Mouse (Mus musculus) A20 (cell line): Measurements from ENCODE around the gene Tysnd1.

Experiments used
- DNase-seq: peaks from one replicate; pipeline ENCODE4 v3.0.0-alpha.2; 2011; ENCODE audit warnings: low read depth, low spot score

Gene Tysnd1

DNA sequence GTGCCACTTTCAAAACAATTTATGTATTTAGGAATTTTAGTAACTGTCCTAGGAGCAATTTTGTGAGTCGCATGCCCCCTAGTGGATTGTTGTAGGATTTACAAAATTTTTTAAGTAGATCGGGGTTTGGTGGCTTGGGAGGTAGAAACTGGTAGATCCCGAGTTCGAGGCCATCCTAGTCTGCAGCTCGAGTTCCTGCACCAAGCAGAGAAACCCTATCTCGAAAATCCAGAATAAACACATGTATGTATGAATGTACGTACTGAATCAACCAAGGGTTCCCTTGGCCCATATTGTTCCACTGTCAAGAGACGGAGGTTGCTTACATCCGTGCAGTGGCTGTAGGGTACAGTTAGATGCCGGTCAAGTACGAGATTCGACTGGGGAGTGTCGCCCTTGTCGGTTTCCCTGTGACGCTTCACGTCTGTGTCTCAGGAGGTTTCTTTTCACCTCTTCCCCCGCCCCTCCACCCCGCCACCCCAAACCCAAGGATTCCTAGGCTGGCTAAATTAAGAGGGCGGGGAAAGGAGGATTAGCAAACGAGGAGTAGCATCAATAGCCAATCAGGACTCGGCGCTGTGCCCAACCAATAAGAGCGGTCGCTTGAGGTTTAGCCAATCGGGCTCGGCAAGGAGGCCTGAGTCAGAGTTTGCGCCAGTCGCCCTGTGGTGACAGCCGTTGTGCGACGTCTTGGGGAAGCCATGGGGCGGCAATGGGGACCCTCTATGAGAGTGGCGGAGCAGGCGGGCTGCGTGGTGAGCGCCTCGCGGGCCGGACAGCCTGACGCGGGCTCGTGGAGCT lies at the start of gene Tysnd1:
TSS of gene Tysnd1 (plus strand) at position 645 of the 801 bp plus-strand sequence.
- DNase-seq: peak; percentile 96

DNA sequence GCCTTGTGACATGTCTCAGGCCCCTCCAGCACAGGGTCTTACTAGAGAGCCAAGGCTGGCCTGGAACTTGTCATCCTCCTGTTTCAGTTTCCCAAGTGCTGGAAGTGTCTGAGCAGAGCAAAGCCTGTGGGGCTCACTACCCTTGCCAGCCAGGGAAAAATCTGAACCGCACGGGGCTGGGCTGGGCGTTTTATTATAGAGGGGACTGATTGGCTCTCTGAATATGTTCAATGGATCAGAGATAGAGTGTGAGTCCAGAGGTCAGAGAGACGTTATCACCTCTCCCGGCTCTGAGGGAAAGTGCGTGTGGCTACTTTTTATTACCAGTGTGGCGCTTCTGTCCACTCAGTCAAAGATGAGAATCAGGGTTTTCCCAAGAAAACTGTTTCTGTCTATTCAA lies 48.8 kb upstream of the Tysnd1 start:
- DNase-seq: no peak

DNA sequence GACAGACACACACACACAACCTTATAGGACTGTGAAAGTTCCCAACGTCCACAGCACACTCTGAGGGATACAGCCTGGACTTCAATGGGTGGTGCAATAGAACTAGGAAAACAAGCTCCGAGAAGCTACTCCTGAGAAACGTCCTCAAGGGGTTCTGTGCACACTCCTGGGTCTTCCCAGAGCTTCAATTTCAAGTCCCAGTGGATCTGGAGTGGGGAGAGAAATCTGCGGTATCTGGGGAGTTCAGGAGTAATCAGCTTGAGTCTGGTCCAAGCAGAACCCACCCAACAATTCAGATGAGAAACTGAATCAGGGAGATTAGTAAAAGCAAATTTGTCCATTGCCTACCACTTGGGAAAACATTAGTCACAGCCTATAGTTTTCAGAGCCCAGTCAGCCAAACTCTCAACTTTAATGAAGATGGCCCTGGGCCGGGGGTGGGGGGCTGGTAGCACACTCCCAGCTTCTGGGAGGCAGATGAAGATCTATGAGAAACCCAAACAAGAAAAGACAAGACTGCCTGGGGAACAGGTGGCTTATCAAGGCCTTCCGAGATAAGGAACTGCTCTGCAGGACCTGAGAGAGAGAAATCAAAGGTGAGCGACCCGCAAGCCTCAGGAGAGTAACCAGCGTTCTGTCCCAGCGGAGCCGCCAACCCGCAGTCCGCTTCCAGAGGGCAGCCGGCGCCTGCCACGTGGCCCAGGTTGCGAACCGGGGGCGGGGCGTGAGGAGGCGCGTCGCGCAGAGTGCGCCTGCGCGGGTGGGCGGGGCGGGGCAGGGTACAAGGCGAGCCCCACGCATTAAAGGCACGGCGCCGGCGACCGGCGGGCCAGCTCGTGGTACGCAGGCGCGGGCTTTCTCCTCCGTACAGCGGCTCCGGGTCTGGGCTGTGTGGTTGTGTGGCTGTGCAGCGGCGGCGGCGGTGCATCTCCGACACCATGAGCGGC lies 47.3 kb upstream of the Tysnd1 start, which contains the start of gene Ppa1:
TSS of gene Ppa1 (plus strand) at position 763 of the 947 bp plus-strand sequence.
- DNase-seq: peak; percentile 92

DNA sequence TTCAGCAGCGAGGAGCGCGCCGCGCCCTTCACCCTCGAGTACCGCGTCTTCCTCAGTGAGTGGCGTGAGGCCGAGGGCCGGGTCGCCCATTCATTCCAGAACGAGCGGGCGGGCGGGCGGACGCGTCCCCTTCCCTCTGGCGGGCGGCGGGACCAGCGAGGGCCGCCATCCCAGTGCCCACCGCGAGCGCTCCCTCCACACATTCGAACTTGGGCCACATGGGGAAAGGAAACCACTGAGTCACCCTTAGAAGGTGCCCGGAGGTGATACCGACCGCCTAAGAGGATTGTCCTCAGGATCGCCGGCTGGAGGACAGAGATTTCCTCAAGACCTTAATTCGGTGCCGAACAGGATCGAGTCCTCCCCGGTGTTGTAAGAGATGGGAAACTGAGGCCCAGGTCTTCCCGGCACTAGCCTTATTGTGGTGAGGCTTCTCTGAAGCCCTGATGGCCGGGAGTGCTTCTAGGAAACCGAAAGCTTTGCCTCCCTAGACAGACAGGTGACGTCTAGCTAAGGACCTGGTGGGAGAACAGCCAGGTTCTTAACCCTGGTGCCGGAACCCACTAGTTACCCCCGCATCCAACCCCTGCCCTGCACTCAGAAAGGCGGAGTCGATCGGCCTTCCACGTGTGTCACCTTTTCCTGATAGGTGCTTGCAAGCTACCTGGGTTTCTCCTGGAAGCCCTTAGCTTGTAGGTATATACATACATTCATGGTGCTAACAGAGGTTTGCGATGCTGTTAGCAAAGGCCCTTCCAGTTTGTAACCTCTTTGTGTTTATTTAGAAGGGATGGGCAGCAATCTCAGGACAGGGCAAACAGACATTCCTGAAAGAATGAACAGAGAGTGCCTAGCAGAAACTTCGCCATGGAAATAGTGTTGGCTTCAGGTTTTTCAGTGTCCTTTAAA lies 46.3 kb upstream of the Tysnd1 start:
- DNase-seq: peak; percentile 57

DNA sequence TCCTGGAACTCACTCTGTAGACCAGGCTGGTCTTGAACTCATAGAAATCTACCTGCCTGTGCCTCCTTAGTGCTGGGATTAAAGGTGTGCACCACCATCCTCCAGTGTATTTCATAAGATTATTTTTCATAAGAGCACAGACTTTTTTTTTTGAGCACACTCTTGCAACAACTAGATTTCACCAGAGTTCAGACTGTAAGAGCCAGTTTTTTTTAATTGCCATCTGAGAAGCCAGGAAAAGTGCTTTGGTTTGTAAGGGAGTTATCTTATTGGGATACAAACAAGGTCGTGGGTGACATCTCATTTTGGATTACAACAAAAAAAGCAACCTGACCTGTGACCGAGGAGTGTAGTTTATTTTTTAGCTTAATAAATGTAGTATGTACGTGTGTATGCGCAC lies 41.2 kb upstream of the Tysnd1 start:
- DNase-seq: no peak

- DNase-seq: no peak
These were observed 40.6 kb upstream of the Tysnd1 start for GRCm38 (mm10) chr10:61654691-61655090.

GRCm38 (mm10) chr10:61655188-61655587 lies 40.1 kb upstream of the Tysnd1 start:
- no peak for DNase-seq

- DNase-seq: peak; percentile 13
These were observed 38.1 kb upstream of the Tysnd1 start for GRCm38 (mm10) chr10:61656928-61657882.

- peak; percentile 60 for DNase-seq
These were observed 37.3 kb upstream of the Tysnd1 start for GRCm38 (mm10) chr10:61657985-61658384.

DNA sequence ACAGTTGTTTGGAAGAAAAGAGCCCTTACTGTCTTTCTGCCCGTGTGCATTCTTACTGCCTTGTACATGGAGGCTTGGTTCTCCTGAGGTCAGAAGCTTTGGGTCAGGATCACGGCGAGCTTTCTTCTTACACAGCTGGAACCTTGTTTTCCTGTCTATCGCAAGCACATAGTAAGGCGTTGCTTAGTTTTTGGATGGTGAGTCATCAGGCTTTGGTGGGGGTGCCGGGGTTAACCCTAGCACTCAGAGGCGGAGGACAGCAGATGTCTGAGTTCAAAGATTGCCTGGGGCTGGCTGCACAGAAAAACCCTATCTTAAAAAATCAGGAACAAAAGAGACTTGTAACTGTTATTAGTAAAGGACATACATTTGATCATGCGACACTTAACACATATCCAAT lies 33.4 kb upstream of the Tysnd1 start:
- no peak for DNase-seq

DNA sequence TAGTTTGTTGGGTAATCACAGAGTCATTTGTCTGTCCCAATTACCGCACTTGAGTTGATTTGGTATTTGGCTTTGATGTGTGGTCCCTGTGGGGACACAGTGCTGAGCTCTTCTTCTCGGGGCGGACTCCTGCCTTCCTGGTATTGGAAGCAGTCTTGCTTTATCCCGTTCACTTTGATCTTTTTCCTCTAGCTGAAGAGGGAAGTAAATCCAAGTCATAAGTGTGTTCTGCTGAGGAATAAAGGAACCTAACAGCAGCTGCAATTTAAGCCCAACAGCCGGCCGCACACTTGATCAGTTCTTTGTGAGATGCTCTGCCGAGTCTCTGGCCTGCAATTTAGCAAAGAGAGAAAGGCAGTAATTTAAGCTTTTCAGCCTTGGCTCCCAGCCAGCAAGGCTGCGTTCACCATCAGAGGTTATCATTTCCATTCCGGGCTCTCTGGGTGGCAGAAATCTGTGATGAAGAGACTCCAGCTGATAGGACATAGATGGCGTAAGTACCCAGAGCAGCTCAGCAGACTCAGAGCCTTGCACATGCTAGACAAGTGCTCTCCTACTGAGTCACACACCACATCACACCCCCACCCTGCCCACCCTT lies 32.8 kb upstream of the Tysnd1 start:
- no peak for DNase-seq

DNA sequence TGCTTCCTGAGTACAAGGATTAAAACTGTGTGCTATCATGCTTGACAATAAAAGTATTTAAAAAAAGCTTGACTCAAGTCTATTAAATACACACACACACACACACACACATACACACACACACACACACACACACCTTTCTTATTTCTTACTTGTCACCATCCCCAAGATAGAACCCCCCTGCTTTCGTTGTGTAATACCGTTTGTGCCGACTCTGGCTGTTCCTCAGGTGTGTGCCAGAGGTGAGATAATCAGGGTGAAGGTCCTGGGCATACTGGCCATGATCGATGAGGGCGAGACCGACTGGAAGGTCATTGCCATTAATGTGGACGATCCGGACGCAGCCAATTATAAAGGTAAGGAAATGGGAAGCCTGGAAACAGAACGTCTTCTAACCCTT lies 30.2 kb upstream of the Tysnd1 start:
- no peak for DNase-seq

DNA sequence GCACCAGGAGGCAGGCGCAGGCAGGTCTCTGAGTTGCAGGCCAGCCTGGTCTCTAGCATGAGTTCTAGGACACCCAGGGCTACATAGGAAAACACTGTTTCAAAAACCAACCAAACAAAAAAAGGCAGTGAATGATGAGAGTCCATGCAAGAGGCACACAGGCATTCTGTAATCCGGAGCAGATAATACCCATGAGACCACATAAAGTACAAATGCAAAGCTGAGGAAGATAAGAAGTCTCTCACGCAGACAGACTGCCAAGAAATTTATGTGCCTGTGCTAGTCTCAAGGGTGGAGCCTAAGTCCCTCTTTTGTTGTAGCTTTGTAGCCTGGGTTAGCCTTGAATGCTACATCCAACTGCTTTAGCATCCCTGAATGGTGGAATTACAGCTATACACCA lies 29.7 kb upstream of the Tysnd1 start:
- DNase-seq: no peak

- no peak for DNase-seq
These were observed 26.0 kb upstream of the Tysnd1 start for GRCm38 (mm10) chr10:61669289-61669688.

GRCm38 (mm10) chr10:61669896-61670295 lies 25.4 kb upstream of the Tysnd1 start:
- DNase-seq: no peak

DNA sequence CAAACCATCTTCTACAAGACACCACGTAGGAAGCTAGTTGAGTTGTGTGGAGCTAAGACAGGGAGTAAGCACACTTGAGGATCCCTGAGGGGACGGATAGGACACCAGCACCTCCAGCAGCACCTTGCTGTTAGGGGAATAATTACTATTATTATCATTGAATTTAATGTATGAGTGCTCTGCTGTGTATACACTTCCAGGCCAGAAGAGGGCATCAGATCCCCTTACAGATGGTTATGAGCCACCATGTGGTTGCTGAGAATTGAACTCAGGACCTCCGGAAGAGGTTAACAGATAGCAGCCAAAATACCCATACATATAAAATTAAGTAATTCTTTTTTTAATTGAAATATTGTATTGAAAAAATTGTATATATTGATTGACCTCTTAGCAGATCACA lies 24.6 kb upstream of the Tysnd1 start:
- peak; percentile 46 for DNase-seq

- DNase-seq: no peak
These were observed 19.4 kb upstream of the Tysnd1 start for GRCm38 (mm10) chr10:61675935-61676334.

- DNase-seq: no peak
These were observed 15.8 kb upstream of the Tysnd1 start for GRCm38 (mm10) chr10:61679545-61679944.

GRCm38 (mm10) chr10:61680015-61680913 lies 15.1 kb upstream of the Tysnd1 start, which contains the start of gene Sar1a:
TSS of gene Sar1a (plus strand) at chr10:61680299.
- peak; percentile 98 for DNase-seq
